Mouse (Mus musculus) kidney, postnatal 36 days (tissue): ENCODE results near the gene Ptdss2.
A peak's percentile ranks its signal among the peaks of the same experiment; 100 is the strongest.

Source experiments
- DNase-seq, 2 experiments: peaks; one replicate each; pipeline ENCODE4 v3.0.0; 2021 to 2022; ENCODE audit warnings: mixed read lengths in 2 of 2

Gene Ptdss2

GRCm38 (mm10) chr7:141173323-141173850, 51.2 kb downstream of the Ptdss2 start:
- no peak for DNase-seq

- DNase-seq: no peak
Measured at GRCm38 (mm10) chr7:141175068-141175467, 52.9 kb downstream of the Ptdss2 start.

- DNase-seq: peak; percentile 93 to 95
Measured at GRCm38 (mm10) chr7:141176173-141176572, 54.0 kb downstream of the Ptdss2 start.

GRCm38 (mm10) chr7:141188194-141188593, 66.0 kb downstream of the Ptdss2 start:
- no peak for DNase-seq

- no peak for DNase-seq
Measured at GRCm38 (mm10) chr7:141188733-141189132, 66.6 kb downstream of the Ptdss2 start.

- DNase-seq: no peak
Measured at GRCm38 (mm10) chr7:141190220-141190619, 68.0 kb downstream of the Ptdss2 start.

GRCm38 (mm10) chr7:141191036-141191435, 68.9 kb downstream of the Ptdss2 start:
- DNase-seq: peak; percentile 68 to 70

GRCm38 (mm10) chr7:141191796-141192685, 69.9 kb downstream of the Ptdss2 start:
- DNase-seq: no peak

- DNase-seq: no peak
Measured at GRCm38 (mm10) chr7:141192776-141193347, 70.7 kb downstream of the Ptdss2 start.

- DNase-seq: peak; percentile 49 to 69
Measured at GRCm38 (mm10) chr7:141193348-141193856, 71.2 kb downstream of the Ptdss2 start.

- peak; percentile 98 to 99 for DNase-seq
Measured at GRCm38 (mm10) chr7:141193948-141194347, 71.8 kb downstream of the Ptdss2 start, which contains the start of the genes Hras and Lrrc56. TSS of gene Hras (minus strand) at chr7:141194005. TSS of gene Lrrc56 (plus strand) at chr7:141194157.

- no peak for DNase-seq
Measured at GRCm38 (mm10) chr7:141194409-141194808, 72.2 kb downstream of the Ptdss2 start.

- DNase-seq: peak; percentile 94 to 98
Measured at GRCm38 (mm10) chr7:141194830-141195229, 72.6 kb downstream of the Ptdss2 start.

GRCm38 (mm10) chr7:141195754-141196153, 73.6 kb downstream of the Ptdss2 start:
- DNase-seq: no peak

GRCm38 (mm10) chr7:141196619-141197282, 74.6 kb downstream of the Ptdss2 start:
- DNase-seq: no peak

- no peak for DNase-seq
Measured at GRCm38 (mm10) chr7:141198121-141198520, 75.9 kb downstream of the Ptdss2 start.

- no peak for DNase-seq
Measured at GRCm38 (mm10) chr7:141204546-141204945, 82.4 kb downstream of the Ptdss2 start.

- DNase-seq: no peak
Measured at GRCm38 (mm10) chr7:141205504-141205903, 83.3 kb downstream of the Ptdss2 start.

- DNase-seq: no peak
Measured at GRCm38 (mm10) chr7:141206182-141206937, 84.2 kb downstream of the Ptdss2 start.
